Mouse (Mus musculus): ENCODE measurements around the gene Slc6a16. TPM values are rescaled to one million over a fixed set of nuclear protein-coding genes. Genes with fewer than 3 reads are reported as not detected.
A peak's percentile ranks its signal among the peaks of the same experiment; 100 is the strongest.

The Slc6a16 gene
- not detected for total RNA-seq (2022)

- DNase-seq (ENCODE audit: low spot score in 2 of 2) = no peak
These were observed at the start of gene Slc6a16 for GRCm38 (mm10) chr7:45240633-45241388. Gene Slc6a16 (plus strand): TSS chr7:45241085.

DNA sequence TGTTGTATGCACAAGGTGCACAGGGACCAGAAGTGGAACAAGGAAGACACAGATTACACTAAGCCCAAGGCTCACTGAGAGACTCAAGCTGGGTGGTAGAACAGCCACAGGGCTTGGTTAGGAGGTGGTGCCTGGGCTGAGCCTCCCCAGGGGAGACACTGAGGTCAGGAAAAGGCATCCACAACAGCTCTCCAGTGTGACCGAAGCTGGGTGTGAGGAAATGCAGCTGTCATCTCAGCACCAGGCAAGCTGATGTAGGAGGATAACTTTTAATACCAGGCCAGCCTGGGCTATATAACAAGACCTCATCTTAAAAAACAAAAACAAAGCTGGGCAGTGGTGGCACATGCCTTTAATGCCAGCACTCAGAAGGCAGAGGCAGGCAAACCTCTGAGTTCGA is 49.7 kb upstream of the Slc6a16 start:
- no peak for DNase-seq (ENCODE audit: low spot score in 2 of 2)

GRCm38 (mm10) chr7:45191803-45192363 is 49.0 kb upstream of the Slc6a16 start:
- peak; percentile 62 to 75 for DNase-seq (ENCODE audit: low spot score in 2 of 2)

- no peak for DNase-seq (ENCODE audit: low spot score in 2 of 2)
These were observed 48.1 kb upstream of the Slc6a16 start for GRCm38 (mm10) chr7:45192585-45193310.

DNA sequence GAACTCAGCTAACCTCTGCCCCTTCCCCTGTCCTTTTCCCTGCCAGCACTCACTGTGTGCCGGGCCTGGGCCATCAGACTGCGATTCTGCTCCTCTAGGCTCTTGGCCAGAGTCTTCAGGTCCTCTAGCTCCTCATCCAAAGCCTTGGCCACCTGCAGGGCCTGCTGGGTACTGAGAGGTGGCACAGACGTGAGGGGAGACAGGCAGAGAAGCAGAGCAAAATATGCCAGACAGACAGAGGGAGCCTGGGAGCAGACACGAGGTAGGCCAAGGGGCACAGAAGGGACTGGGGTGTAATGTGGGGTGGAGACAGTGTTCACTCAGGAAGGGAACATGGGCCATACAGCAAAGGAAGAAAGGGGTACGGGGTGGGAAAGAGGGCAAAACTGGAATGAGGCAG is 47.5 kb upstream of the Slc6a16 start:
- DNase-seq (ENCODE audit: low spot score in 2 of 2) = no peak

- DNase-seq (ENCODE audit: low spot score in 2 of 2) = no peak
These were observed 46.8 kb upstream of the Slc6a16 start for GRCm38 (mm10) chr7:45193871-45194785.

- peak; percentile 14 to 55 for DNase-seq (ENCODE audit: low spot score in 2 of 2)
These were observed 45.3 kb upstream of the Slc6a16 start for GRCm38 (mm10) chr7:45195341-45196175.

DNA sequence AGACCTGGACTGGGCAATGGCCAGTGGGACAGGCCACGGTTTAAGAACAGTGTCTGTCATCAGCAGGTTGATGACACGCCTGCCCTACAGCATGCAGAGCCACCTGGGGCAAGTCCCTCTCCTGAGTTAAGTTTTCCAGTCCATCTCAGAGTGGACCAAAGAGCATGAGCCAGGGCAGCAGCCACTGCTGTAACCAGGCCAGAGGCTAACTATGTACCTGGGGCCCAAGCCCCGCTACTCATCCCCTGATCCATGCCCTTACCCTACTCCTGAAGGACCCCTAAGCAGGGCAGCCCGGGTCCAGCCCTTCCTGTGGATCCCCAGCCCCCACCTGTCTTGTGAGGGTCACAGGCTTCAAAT is 44.7 kb upstream of the Slc6a16 start:
- no peak for DNase-seq (ENCODE audit: low spot score in 2 of 2)

DNA sequence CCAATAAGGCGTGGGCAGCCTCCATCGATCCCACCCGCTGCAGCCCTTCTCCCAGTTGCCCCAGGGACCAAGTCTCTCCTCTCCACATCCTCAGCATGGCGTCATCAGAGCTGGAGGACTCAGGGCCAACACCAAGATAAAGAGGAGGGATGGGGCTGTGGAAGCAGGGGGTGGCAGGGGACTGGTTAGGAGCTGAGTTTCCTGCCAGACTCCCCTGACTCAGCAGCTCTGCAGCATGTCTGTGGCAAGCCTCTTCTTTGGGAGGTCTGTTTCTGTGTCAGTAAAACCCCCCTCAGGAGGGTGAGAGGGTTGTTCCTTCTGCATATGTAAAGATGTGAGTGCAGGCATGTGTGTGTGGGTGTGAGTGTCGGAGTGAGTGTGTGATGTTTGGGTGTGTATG is 43.9 kb upstream of the Slc6a16 start:
- DNase-seq (ENCODE audit: low spot score in 2 of 2) = no peak

DNA sequence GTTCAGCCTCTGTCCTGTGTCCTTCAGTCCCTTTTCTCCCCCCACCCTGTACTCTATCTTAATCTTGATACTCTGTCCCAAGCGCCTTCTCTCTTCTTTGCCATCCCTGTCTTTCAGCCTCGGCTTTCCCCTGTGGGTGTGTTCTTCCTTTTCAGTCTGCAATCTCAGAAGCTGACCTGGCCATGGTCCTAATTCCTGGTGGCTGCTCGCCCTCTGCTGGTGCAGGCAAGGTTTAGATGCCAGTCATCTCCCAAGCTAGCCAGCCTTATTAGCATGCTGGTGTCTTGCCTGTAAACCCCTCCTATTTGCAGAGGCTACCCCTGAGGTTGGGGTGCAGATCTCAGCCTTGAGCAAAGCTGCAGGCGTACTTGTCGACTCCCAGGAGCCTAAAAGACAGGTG is 42.5 kb upstream of the Slc6a16 start:
- DNase-seq (ENCODE audit: low spot score in 2 of 2) = peak; percentile 57 to 61

DNA sequence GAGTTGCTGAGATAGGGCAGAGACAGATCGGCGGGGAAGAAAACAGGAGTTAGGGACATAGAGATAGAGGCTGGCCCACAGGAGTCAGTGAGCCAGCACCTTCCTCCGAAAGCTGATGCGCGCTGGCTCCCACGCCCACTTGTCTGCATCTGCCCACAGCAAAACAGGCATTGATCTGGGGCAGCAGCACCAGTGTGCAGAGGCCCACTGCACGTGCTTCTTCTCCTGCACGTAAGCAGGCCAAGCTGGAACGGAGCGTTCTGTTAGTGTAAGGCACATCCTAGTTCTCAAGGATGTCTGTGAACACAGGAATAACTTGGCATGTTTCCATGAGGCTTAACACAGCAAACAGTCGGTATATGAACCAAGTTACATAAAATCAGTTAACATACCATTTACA is 41.9 kb upstream of the Slc6a16 start:
- DNase-seq (ENCODE audit: low spot score in 2 of 2) = no peak

DNA sequence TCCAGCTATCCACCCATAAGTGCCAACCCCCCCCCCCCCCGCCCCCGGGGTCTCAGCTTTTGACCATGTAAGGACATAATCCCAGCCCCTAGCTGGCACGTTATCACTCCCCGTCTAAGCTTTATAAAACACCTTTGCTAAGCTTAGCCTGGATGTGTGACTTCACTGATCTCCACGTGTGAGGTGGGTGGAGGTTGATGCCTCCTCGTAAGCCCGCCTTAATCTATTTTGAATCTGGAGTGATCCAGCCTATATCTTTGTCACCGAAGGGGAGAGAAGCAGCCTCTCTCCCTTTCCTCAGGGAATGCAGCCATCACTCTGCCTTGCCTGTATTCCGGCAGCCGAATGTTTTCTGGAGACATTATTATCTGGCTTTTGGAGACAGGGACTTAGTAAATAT is 38.2 kb upstream of the Slc6a16 start:
- DNase-seq (ENCODE audit: low spot score in 2 of 2) = no peak

DNA sequence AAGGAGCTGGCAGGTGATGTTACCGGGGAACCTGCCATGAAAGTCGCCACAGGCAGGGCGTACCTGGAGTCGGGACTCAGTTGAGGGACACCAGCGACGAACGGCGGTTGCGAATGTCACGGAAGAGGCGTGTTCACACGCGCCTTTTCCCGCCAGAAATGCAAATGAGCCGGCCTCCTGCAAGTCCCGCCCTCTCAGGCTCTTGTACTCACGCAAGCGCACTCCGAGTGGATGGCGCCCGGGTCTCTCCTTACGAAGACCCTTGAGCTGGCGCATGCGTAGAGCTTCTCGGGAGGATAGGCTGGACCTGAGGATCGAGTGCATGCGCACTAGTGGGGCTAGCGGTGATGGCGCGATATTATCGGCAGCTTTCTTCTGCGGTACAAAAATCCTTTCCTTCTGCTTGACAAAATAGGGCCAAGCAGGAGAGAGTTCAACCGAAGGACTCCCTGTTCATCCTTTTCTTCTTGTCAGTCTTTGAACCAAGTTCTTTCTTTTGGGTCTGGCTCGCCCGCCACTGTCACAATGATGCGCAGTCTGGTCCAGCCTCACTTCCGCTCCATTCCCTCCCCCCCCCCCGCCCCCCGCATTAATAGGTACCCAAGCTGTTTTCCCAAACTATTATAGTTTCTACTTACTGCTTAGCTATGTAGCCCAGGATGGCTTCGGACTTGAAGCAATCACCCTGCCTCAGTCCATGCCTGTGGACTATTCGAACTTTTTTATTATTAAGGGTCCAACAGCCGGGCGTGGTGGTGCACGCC is 36.3 kb upstream of the Slc6a16 start, which contains the start of gene Ccdc155:
TSS of gene Ccdc155 (minus strand) at position 513 of the 764 bp plus-strand sequence.
- DNase-seq (ENCODE audit: low spot score in 2 of 2) = peak; percentile 59 to 79

- no peak for DNase-seq (ENCODE audit: low spot score in 2 of 2)
These were observed 32.6 kb upstream of the Slc6a16 start for GRCm38 (mm10) chr7:45208260-45208659.

DNA sequence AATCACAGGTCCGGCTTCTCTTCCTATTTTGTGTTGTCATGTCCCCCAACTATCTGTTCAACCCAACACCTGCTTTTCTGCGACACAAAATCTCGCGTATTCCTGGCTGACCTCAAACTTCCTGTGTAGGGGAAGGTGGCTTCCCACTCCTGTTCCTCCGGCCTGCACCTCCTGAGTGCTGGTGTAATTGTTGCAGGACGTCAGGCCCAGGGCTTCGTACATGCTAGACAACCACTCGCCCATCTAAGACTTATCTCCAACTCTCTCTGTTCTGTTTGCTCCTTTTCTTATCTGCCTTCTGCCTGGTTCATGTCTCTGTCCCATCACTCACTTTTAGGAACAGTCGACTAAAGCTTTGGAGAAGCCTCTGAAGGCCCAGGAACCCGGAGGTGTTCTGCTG is 29.8 kb upstream of the Slc6a16 start:
- DNase-seq (ENCODE audit: low spot score in 2 of 2) = no peak

DNA sequence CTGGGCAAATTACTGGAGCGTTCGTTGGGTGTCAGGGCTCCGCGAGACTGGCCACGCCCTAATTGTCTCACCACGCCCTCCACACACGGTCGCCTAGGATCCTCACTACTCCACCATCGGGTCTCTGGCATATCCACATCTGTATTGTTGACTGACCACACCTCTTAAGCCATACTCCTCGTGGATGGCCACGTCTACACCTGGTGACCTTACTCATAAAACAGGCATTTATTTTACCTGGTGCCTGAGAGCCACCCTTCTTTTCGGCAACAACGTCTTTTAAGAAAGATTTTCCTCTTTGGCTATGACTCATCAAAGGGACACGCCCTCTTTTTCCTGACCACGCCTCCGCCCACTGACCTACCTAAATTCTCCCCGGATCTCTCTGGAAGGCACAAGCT is 29.0 kb upstream of the Slc6a16 start, which contains the start of gene Dkkl1:
TSS of gene Dkkl1 (minus strand) at position 297 of the 401 bp plus-strand sequence.
- no peak for DNase-seq (ENCODE audit: low spot score in 2 of 2)

DNA sequence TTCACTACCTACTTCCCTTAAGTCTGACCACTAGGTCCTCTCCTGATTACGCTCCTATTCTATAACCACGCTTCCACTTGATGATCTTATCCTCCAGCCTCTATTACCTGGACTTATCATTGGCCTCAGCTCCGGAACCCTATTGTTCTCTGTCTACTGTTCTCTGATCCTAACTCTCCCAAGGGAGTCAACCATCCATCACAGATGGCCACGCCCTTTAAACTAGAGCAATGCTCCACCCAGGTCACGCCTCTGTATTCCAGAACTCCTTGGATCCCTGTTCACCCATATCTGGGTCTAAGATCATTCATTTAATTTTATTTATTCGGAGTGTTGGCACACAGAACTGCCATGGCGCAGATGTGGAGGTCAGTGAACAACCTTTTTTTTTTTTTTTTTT is 28.5 kb upstream of the Slc6a16 start:
- DNase-seq (ENCODE audit: low spot score in 2 of 2) = no peak

DNA sequence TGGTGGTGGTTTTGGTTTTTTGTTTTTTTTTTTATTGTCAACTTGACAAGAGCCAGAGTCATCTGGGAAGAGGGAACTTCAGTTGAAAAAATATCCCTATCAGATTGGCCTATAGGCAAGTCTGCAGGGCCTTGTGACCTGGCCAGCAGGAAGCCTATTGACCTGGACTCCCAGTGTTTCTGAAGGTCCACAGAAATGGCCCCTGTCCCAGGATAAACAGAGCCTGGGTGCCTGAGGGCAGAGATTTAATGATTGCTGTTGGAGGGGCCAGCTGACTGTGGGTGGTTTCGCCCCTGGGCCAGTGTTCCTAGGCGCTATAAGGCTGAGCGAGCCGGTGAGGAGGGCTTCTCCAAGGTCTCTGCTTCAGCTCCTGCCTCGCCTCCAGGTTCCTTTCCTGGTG is 27.2 kb upstream of the Slc6a16 start:
- DNase-seq (ENCODE audit: low spot score in 2 of 2) = no peak

DNA sequence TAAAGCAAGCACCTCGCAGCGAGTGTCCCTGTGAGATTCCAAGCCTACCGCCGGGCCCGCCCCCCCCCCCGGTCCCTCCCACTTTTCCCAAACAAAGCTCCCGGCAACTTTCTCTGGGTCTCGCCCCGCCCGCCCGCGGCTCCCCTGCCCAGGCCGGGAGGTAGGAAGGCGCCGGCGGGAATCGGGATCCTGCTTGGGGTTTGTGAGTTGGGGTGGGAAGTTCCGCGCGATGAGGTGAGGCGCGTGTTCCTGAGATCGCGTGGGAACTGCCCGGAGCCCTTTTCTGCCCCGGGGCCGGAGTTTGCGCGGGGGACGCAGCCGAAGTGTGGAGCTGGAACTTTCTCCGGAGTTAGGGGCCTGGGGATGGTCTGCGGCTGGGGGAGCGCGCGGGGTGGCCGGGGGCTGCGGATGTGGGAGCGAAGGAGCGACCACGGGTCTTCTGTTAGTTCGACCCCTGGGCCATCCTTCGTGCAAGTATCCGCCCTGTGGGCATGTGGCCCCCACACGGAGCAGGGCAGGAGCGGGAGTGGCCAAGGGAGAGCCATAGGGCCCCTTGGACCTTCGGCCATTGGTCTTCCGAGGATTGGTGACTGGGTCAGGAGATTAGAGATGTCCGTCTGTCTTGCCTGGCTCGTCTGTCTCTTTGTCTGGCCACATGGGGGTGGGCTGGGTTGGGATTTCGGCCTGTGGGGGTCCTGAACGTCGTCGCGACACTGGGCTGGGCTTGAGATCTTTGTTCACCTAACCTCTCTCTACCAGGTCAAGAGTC is 25.0 kb upstream of the Slc6a16 start, which contains the start of gene Tead2:
TSS of gene Tead2 (plus strand) at position 81 of the 769 bp plus-strand sequence.
- no peak for DNase-seq (ENCODE audit: low spot score in 2 of 2)
